Mouse (Mus musculus): ENCODE measurements around the gene Pnrc2. TPM values are rescaled to one million over a fixed set of nuclear protein-coding genes. Genes with fewer than 3 reads are reported as not detected.

Gene Pnrc2
- total RNA-seq, 1 experiment from 2014 or later, result 134 TPM

DNA sequence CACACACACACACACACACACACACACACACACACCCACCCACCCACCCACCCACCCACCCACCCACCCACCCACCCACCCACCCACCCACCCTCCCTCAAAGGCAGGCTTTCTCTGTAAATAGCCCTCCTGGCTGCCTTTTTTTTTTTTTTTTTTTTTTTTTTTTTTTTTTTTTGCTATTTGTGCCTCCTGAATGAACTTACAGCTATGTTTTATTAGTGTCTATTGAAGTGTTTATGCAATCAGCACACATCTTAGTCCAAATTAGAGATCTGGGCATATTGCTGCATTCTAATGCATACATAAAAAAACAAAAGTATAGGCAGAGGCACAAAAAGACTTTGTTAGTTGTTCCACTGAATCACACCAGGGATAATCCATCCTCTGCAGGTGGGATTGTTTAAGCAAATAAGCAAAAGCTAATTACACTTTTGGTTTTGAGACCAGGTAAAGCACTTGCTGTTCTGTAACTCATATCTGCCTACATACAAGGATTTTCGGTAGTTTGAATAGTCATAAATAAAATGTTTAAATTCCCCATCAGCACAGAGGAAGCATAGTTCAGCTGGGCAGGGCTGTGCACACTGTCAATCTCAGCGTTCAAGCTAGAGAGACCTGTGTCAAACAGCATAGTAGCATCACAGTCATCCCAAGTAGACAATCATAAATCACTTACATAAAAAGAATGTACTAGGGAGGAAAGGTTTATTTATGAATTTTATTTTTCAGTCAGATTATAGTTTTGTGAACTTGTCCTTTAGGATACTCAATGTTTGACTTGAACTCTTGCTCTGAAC lies 3.2 kb downstream of the Pnrc2 start:
- no peak for DNase-seq

DNA sequence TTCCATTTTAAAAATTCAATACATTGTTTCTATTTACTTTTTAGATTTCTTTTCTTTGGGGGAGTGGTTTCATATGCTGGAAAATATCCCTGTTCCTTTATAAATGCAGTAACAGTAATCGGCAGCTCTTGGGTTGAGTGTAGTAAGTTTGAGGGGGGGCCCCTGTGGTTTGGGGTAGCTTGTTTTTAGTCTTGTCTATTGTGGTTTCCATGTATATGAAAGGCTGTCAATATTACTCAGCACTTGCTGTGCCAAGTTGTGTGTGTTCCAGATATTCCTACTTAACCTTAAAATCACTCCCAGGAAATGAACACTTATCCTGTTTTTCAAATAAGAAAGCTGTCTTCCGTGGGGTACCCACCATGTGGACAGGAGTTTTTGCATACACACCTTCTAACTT lies 4.7 kb downstream of the Pnrc2 start:
- no peak for DNase-seq

DNA sequence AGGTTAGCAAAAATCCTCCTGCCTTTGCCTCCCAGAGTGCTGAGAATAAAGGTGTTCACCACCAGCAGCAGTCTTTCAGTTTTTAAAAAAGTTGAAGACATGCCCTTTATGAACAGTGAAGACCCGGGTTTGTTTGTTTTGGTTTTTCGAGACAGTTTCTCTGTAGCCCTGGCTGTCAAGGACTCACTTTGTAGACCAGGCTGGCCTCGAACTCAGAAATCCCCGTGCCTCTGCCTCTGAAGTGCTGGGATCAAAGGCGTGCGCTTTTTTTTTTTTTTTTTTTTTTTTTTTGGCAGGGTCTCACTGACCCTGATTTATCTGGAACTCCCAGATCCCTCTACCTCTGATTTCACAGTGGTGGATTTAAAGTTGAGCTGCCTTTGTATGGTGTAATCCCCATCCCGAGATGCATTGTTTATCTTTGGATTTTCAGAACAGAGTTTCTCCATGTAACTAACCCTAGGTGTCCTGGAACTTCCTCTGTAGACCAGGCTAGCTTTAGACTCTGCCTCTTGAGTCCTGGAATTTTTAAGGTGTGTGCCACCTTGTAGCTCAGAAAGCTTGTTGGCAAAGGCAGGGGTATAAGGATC lies 16.0 kb downstream of the Pnrc2 start:
- no peak for DNase-seq

DNA sequence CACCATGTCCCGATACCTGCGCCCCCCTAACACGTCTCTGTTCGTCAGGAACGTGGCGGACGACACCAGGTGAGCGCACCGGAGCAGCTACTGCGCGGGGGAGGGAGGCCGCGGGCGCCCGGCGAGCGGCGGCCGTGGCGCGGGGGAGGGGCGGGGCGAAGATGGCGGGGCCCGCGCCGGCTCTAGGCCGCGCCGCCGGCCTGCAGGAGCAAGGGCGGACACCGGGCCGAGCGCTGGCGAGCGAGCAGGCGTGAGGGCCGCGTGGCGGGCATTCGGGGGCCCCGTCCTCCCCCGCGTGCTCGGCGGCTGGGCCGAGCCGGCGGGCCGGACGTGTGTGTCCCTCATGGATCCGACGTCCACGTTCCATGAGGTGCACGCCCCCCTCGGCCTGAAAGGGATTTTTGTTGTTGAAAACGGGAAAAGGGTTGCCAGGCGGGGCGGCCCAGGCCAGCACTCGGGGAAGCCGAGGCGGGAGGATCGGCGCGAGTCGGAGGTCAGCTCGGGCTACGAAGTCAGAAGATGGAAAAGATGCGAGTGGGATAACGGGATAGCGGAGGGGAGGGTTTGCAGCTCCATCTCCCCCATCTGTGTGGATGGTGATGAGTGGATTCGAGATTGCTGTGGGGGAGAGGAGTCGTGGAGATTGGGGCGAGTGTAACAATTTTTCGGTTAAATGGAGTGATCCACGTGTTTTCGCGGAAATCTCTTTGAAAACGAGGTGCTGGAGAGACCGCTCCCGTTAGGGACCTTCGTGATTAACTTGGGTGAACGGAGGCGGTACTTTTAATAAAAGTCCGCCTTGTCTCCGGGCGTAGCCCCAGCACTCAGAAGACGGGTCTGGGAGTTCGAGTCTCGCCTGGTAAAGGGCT lies 17.2 kb downstream of the Pnrc2 start:
- peak; percentile 63 for DNase-seq

DNA sequence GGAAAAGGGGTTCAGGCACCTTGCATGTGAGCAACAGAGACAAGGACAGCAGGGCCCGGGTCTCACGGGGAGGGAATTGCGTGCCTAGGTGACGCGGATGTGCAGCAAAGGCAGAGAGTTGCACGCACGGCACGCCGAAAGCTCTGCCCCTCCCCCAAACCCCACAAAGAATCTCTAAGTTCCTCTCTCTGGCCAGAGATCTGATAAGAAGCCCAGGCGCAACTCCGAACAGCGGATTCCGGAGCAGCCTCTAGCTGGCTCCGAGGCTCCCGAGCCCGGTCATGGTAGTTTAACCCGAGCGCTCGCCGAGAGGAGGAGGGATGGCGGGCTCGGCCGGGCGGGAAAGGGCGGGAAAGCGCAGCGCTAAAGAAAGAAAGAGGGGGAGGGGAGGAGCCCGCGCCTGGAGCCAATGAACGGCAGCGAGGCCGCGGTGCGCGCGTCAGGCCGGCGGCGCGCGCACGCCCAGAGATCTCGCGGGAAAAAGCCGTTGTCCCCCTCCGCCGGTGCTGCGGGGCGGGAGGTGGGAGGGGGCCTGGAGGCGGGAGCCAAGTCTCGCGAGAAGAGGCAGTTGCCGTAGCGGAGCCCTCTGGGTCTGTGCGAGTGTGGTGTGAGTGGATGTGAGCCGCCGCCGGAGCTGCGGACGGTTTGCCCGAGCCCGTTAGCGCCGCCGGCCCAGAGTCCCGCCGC lies 18.0 kb downstream of the Pnrc2 start, which contains the start of gene Srsf10:
TSS of gene Srsf10 (plus strand) at position 212 of the 687 bp plus-strand sequence.
- DNase-seq, result peak; percentile 97

DNA sequence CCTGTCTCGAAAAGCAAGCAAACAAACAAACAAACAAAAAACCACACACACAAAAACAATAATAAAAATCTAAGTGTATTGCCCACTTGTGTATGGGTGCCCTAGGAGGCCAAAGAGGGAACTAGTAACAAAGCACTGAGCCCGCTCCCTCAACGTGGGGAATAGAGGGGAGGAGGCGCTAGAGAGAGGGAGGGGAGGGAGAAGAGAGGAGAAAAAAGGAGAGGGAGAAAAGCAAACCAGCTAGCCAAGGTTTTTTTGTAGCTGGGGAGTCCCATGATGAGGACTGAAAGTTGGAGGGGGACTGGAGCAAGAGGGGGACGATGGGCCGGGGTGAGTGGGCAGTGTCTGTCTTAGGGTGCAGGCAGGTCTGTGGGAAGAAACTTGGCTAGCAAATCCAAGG lies 18.6 kb downstream of the Pnrc2 start:
- DNase-seq, result no peak

DNA sequence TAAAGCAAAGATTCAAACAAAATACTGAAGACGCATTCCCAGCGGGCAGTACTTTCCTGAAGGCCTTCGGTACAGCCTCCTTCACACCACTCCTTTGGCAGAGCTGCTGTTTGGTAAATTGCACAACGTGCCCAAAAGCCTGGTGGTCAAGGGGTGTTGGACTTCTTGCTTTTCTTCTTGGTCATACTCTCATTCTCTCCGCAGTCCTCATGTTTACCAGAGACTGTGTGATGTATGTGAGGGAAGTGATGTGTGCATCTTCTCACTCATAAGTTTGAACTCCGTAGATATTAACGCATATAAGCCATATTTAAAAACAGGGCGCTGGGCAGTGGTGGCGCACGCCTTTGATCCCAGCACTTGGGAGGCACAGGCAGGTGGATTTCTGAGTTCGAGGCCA lies 19.0 kb downstream of the Pnrc2 start:
- DNase-seq, result no peak

DNA sequence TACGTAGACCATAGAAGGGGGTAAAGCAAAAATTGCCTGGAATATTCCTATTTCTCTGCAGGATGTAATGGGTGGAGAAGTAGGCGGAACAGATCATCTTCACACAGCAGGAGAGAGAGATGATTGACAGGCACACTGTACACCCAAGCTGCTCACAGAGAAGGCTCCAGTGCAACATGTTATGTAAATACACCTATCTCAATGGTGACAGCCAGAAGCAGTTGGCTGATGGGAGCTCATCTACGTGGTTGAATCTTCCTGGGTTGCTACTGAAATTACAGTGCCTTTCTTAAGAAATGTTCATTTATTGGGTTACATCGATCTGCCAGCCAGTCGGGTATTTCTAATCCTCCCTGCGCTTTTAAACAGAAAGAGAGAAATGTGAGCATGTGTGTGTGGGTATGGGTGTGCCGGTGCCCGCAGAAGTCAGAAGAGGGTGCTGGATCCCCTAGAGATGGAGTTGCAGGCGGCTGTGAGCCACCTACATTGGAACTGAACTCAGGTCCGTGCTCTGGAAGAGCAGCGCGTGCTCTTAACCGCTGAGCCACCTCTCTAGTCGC lies 19.6 kb downstream of the Pnrc2 start:
- no peak for DNase-seq

DNA sequence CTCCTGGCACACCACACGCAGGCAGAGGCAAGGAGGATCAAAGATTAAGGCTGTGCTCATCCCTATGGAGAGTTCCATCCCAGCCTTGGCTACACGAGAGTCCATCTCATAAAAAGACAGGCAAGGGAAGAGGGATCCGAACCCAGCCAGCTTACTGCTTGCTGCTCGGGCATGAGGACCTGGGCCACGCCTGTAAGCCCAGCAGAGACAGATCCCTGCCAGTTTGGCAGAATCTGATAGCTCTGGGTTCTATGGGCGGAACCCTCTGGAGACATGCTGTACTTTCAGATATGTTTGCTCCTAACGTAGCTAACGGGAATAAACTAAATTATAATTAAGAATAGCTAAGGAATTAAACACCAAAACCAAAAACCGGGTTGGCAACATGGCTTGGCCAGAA lies 21.7 kb downstream of the Pnrc2 start:
- no peak for DNase-seq

DNA sequence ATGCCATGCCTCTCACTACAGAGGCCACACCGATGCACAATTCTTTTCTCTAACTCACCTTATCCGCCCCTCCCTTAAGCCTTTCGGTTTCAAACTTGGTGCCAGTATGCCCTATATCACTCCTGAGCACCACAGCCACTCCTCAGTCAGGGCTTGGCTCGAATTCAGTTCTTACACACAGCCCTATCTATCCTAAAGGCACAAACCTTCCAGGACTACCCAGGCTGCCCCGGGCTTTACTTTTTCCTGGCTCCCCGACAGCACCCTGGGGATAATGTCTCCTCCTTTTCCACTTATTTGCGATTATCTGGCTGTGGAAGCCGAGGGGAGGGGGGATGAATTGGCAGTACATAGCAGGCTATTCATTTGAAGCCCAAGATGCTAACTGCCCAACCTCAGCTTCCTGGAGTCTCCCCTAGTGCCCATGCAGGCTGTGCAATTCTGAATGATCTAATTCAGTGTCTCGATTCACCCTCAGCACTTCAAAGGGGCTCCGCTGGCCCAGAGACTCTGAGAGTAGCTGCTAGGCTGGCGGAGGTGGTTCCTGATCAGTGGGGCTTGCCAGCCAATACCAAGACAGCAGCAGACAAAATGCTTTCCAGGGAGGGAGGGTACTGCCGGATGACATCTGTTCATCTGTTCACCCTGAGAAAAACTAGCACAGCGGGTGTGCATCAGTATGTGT lies 23.1 kb downstream of the Pnrc2 start:
- no peak for DNase-seq

DNA sequence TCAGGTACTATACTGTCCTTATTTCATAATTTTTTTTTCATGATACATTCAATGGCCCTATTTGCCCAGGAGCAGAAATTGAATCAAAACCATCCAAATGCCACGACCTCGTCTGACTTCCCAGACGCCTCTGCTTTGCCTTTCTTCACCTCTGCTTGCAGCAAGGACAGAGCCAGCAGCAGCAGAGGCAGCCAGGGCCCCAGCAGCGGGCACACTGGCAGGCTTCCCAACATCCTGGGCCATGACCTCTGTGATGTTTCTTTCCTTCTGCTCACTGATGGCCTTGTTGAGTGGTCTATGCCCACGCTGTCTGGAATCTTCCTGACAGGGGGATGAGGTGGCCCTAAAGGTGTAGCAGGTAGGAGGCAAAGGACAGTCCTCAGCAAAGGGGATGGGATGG lies 26.1 kb downstream of the Pnrc2 start:
- peak; percentile 71 for DNase-seq

DNA sequence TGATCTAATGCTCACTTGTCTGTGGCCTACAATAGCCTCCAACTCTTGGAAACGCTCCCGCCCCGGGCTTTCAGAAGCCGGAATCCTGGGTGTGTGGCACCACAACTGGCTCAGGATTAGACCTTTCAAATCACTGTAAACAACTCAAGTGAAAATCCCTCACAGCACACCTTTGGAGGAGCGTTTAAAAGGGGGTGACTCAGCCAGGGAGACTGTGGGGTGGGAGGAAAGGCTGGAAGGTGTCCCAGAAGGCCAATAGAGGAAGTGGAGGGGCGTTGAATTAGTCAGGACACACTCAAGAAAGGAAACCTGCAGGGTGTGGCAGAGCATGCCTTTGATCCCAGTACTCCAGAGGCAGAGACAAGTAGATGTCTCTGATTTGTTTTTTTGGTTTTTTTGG lies 29.2 kb downstream of the Pnrc2 start:
- no peak for DNase-seq

DNA sequence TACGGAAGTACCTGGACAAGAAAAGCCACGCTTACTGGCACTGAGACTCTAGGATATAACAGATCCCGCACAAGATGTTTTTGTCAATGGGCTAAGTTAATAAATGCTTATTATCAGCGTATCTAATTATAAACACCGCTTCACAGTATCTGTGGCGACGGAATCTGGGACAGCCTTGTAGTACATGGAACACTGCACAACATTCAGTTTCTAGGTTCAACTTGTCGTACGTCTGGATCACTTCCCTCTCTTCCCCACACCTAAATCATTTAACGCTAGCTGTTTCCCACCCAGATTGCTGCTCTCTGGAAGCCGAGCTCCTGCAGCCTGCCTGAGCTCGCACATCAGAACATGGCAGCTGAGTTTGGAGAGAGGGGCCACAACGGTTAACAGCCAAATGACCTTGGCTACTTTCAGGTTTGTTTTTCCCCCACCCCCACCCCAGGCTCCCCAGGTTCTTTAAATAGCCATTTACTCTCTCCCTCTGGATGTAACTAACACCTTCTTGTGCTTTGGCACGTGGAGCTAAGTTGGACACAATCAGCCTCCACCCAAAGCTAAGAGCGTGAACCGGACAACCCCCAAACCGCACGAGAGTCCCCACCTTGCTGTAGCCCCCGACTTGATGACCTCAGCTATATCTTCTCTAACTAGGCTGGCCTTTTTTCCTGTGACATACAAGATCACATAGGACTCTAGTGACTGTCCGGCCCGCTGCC lies 34.2 kb downstream of the Pnrc2 start:
- no peak for DNase-seq

DNA sequence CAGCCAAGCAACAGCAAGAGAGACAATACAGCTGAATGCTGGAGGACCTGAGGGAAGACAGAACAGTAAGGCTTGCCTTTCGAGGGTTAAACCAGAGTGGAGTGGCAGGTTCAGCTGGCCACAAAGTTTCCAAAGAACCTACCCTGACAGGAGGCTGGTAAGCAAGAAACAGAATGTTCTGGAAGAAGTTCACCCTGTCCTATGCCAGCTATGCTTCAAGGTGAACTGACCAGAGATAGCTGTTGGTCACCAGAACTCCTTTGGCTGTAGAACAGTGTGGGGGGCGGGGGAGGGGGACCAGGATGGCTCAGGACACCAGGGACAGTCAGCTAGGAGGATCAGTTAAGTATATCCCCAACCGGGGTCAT lies 34.7 kb downstream of the Pnrc2 start:
- DNase-seq, result no peak

DNA sequence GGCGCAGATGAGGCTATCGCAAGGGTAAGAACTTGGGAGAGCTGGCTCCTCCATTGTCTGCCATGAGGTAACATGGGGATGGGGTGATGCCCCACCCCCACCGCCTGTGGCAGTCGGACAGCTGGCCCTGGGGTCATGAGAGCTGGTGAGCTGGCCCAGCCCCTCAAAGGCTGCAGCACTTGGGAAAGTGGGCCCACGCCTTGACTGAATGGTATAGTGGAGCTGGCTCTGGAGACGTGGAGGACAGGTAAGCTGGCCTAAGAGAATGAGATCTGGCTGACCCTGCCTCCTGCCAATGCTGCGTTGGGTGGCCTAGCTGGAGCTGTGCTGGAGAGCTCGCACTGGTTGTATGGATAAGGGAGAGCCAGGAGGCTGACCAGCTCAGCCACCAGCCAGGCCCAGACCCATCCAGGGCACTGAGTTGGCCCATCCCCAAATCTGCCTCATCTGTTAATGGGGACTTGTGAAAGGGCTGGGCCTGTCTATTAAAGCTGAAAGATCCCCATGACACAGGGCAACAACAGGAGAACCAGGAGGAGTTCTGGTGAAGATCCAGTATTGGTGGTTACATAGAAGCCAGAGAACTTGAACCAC lies 39.4 kb downstream of the Pnrc2 start:
- no peak for DNase-seq

DNA sequence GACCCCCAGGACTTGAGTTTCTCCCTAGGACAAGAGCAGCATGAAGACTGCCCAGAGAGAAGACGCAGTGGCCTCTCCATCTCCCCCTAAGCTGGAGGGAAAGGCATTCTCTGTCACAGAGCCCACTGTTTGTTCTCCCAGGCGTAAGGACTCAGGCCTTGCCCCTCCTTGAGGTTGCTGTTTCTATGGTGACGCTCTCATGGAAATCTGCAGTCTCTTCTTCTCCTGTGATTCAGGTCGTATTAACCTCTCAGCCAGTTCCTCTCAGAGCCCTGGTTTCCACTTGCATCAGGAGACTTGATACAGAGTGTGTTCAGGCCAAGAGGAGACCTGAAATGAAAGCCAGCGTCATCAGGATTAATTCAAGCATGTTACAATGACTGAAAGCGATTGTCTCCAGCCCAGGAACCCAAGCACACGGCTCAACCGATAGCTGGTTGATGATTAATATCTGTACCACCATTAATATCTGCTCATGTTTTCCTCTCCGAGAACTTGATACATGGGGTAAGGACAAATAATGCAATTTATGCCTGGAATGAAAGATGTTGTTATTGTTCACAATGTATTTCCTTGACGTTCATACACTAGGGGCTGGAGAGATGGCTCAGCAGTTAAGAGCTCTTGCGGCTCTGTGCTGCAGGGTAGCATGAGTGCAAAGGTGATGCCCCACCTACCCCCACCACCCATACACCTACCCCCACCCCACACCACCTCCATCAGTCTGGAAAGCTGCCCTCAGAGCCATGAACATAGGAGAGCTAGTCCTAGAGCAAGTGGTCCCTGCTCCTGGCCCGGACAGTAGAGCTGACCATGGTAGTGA lies 40.1 kb downstream of the Pnrc2 start:
- DNase-seq, result no peak

DNA sequence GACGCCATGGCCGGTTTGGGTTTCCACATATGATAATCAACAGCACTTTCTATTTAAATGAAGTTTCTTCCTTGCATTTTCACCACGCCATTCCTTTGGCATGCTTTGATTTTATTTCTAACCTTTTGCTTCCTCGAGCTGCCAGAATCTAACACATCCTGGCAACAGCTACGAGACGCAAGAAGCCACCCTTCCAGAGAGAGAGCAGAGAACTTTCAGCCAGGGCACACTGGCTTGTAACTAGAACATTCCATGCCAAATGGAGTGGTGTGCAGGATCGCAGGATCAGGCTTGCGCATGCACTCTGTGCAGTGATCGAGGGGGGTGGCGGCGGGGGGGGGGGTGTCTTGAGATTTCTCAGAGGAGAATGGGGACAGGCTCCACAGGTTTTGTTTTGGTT lies 41.6 kb downstream of the Pnrc2 start:
- DNase-seq, result no peak

DNA sequence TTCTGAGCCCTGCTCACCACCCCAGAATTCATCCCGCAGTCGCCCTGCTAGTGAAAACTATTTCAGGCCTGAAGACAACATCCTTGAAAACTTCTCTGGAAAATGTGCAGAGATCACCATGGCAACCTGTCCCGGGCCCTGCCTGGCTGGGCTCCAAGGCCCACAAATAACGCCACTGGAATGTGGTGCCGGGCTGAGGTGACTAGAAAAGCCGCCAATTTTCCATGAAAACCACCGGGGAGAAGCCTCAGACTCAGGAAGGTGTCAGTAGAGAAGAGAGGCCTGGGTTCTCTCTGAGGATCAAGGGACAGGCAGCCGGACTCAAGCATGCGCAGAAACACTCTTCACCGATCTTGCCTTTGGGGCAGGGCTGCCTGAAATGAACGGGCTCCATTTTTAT lies 45.2 kb downstream of the Pnrc2 start:
- peak; percentile 85 for DNase-seq

DNA sequence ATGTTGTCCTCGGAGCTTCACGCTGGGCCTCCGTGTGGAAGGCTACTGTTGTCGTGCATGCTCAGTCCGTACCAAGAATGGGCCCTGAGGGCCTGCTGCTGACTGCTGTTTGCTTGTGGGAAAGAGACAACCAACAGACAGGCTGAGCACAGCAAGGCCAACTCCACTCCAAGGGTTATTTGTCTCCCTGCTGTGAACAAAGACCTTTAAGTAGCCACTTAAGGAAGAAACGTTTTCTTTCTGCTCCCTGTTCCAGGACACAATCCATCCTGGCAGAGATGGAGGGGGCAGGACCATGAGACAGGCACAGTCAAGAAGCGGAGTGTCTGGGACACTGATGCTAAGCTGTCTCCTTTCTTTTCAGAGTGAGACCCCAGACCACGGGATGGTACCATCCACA lies 49.4 kb downstream of the Pnrc2 start:
- DNase-seq, result no peak

DNA sequence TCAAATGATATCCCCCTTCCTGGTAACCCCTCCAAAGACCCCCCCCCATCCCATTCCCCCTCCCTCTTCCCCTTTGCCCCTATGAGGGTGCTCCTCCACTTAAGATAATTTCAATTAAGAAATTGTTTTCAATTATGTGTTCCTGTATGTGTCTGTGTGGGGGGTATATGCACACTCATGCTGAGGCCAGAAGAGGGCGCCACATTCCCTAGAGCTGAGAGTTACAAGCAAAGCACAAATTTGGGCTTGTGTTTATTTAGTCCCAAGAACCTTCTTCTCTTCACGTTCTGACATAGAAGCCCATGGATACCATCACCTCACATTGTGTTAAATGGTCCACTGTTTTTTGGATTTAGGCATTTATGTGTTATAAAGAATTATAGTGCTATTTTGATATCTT lies 50.4 kb downstream of the Pnrc2 start:
- peak; percentile 54 for DNase-seq

Data from adrenal gland, postnatal 25 days (tissue).